Mouse (Mus musculus) liver, adult 10 weeks (tissue): ENCODE results near the gene Gm11555. TPM values are rescaled to one million over a fixed set of nuclear protein-coding genes. Genes with fewer than 3 reads are reported as not detected.

ENCODE experiments used
- polyA plus RNA-seq: library from polyadenylated mRNA; stranded (reverse); fragments of 350-450 nt; fragmentation: Illumina TruSeq; extraction: RNeasy Lipid Tissue Mini Kit (QIAGEN cat#74804); gene quantifications from one replicate; pipeline ENCODE4 v1.2.3, GENCODE M21; 2014; ENCODE audit warnings: low read depth, low replicate concordance

Gene Gm11555
- polyA plus RNA-seq: not detected

DNA sequence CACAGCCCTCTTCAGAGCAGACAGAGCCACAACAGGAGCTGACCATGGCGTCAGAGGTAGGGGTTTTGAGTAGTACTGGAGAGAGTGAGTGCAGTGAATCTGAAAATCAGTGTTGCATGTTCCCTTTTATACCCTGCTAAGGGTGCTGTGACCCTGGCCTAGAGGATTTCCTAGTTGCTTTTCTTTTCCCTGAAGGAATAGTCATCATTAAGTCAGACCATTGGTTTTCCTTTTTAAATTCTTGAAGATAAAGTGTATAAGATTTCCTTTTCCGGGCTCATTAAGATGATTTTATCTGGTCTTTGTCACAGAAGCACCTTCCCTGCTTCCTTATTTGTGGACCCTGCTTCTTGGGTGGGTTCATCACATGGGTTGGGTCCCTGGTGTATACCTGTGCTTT lies at the start of gene Gm11555:
TSS of gene Gm11555 (minus strand) at position 101 of the 400 bp plus-strand sequence.

DNA sequence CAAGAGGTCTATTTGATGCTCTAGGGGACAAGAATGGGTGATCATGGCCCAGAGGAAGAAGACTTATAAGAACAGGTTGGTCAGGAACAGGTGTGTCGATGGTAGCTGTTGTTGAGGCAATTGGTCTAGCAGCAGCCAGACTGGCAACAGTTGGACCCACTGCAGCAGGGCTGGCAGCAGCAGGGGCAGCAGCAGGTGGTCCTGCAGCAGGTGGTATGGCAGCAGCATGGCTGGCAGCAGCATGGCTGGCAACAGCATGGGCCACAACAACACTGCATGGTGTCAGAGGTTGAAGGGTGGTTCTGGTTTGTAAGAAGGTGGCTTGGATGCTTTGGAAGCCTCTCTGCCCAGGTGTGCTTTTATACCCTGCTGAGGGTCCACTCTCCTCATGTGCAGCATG lies 40.4 kb upstream of the Gm11555 start, which contains the start of gene Gm14190:
TSS of gene Gm14190 (minus strand) at position 278 of the 400 bp plus-strand sequence.

DNA sequence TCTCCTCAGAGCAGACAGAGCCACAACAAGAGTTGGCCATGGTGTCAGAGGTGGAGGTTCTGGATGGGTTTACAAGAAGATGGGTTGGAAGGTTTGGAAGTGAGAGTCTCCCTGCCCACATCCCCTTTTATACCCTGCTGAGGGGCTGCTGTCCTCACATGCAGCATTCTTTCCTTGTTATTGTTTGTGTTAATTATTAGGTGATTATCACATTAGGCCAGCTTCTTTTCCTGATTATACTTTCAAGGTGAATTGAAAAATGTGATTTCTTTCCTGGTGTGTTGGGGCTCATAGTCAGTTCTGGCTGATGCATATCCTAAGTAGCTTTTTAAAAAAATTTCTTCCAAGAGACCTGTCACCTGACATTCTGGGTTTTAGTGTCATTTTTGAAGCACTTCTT lies 15.8 kb upstream of the Gm11555 start, which contains the start of gene Krtap4-6:
TSS of gene Krtap4-6 (minus strand) at position 101 of the 400 bp plus-strand sequence.

DNA sequence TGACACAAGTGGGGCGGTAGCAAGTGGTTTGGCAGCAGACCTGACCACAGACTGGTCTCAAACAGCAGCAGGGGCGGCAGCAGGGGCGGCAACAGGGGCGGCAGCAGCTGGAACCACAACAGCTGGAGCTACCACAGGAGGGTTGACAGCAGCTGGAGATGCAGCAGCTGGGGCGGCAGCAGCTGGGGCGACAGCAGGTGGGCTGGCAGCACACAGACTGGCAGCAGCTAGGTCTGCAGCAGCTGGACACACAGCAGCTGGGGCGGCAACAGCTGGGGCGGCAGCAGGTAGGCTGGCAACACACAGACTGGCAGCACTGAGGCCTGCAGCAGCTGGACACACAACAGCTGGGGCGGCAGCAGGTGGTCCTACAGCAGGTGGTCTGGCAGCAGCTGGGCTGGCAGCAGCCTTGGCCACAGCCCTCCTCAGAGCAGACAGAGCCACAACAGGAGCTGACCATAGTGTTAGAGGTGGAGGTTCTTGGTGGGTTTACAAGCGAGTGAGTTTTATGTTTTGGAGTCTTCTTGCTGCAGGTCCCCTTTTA lies 8.5 kb upstream of the Gm11555 start, which contains the start of gene Gm11563:
TSS of gene Gm11563 (minus strand) at position 494 of the 544 bp plus-strand sequence.

DNA sequence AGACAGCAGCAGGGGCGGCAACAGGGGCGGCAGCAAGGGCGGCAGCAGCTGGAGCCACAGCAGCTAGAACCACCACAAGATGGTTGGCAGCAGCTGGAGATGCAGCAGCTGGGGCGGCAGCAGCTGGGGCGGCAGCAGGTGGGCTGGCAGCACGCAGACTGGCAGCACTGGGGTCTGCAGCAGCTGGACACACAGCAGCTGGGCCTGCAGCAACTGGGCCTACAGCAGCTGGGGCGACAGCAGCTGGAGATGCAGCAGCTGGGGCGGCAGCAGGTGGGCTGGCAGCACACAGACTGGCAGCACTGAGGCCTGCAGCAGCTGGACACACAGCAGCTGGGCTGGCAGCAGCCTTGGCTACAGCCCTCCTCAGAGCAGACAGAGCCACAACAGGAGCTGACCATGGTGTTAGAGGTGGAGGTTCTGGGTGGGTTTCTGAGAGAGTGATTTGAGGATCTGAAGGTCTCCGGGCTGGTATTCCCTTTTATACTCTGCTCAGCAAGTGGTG lies 6.3 kb downstream of the Gm11555 start, which contains the start of gene Krtap4-7:
TSS of gene Krtap4-7 (minus strand) at position 455 of the 505 bp plus-strand sequence.

DNA sequence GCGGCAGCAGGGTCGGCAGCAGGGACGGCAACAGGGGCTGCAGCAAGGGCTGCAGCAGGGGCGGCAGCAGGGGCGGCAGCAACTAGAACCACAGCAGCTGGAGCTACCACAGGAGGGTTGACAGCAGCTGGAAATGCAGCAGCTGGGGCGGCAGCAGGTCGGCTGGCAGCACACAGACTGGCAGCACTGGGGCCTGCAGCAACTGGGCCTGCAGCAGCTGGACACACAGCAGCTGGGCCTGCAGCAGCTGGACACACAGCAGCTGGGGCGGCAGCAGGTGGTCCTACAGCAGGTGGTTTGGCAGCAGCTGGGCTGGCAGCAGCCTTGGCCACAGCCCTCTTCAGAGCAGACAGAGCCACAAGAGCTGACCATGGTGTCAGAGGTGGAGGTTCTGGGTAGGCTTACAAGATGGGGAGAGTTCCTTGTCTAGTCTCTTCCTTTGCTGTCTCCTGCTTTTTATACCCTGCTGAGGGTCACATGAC lies 15.3 kb downstream of the Gm11555 start, which contains the start of gene Krtap4-2:
TSS of gene Krtap4-2 (minus strand) at position 432 of the 482 bp plus-strand sequence.

DNA sequence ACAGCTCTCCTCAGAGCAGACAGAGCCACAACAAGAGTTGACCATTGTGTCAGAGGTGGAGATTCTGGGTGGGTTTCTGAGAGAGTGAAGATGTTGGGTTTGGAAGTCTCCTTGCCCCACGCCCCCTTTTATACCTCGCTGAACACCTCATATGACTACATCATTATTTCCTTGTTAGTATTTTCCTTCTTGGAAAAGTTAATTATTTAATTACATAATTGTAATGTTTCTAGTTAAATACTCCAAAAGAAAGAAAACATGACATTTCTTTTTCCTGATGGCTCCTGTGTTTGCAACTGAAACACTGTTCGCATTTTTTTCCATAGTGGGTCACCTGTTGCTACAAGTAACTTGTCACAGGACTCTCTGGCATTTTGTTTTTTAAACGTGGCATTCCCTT lies 21.9 kb downstream of the Gm11555 start, which contains the start of gene Krtap4-1:
TSS of gene Krtap4-1 (minus strand) at position 101 of the 400 bp plus-strand sequence.

DNA sequence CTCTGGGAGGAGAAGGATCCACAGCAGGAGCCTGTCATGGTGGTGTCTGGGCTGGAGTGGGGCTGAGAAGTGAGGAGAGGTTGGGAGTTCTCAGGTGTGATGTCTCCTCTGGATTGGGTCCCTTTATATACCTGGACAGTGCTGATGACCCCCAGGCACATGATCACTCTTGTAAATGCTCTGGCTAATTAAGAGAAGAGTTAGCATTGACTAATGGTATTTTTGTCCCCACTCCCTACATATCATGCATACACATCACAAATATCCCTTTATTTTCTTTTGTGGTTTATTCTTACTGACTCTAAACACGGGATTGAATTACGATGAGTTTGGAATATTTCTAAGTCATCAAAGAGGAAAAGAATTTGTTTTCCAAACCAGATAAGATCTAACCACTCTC lies 29.7 kb downstream of the Gm11555 start, which contains the start of gene Gm11562:
TSS of gene Gm11562 (minus strand) at position 101 of the 400 bp plus-strand sequence.

DNA sequence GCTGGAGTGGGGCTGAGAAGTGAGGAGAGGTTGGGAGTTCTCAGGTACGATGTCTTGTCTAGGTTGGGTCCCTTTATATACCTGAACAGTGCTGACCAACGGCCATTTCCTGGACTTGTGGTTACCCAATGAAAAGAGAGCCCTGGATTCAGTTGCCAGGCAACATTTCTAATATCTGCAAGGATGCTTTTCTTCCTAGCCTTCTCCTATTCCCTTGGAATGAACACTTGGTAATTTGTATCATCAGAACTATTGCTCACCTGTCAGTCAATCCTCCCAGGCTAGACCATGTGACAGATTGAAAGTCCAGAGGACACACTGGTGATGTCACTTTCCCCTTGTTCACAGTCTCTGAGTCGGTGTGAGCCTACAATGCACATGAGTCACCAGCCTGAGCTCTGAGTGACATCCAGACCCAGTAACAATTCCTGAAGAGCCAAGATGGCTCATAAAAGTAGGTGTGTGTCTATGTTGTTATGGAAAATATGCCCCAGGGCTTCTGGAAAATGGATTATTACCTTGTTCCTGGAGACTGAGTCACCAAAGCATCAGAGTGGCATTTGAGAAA lies 35.2 kb downstream of the Gm11555 start, which contains the start of gene Krtap2-4:
TSS of gene Krtap2-4 (minus strand) at position 51 of the 568 bp plus-strand sequence.

DNA sequence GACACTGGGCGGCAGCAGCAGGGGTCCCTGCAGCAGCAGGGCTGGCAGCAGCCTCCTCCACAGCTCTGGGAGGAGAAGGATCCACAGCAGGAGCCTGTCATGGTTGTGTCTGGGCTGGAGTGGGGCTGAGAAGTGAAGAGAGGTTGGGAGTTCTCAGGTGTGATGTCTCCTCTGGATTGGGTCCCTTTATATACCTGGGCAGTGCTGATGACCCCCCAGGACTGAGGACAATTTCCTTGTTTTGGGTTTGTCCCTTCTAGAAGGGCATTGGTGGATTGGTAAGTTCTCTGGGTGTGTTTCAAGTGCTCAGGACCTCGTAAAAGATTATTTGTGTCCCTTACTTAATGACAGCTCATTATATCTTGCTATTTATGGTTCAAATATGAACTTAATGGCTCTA lies 39.9 kb downstream of the Gm11555 start, which contains the start of gene Gm11937:
TSS of gene Gm11937 (minus strand) at position 101 of the 400 bp plus-strand sequence.

DNA sequence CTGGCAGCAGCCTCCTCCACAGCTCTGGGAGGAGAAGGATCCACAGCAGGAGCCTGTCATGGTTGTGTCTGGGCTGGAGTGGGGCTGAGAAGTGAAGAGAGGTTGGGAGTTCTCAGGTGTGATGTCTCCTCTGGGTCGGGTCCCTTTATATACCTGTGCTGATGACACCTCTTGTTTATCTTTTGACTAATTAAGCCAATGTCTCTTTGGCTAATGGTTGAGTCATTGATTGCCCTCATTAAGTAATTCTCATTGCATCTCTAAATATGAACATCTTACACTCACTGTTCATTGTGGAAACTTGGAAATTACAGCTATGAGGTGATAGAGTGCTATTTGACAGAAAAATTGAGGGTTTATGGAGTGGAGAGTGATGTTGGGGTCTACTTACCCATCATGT lies 46.8 kb downstream of the Gm11555 start, which contains the start of gene Gm11938:
TSS of gene Gm11938 (minus strand) at position 101 of the 400 bp plus-strand sequence.

Other genes starting within 250 kb of the Gm11555 start
- gene Krt12, start 228.0 kb downstream of the Gm11555 start, polyA plus RNA-seq: not detected
- not detected for gene Krt20, start 212.1 kb downstream of the Gm11555 start, polyA plus RNA-seq
- gene Krt23, start 157.1 kb downstream of the Gm11555 start, polyA plus RNA-seq: 2.0 TPM
- not detected for gene Krt39, start 128.9 kb downstream of the Gm11555 start, polyA plus RNA-seq
- gene Krt40, start 107.1 kb downstream of the Gm11555 start, polyA plus RNA-seq: not detected
- gene Krtap3-3, start 99.4 kb downstream of the Gm11555 start, polyA plus RNA-seq: not detected
- gene Krtap3-2, start 93.4 kb downstream of the Gm11555 start, polyA plus RNA-seq: not detected
- not detected for gene Gm11939, start 90.8 kb downstream of the Gm11555 start, polyA plus RNA-seq
- gene Krtap3-1, start 83.6 kb downstream of the Gm11555 start, polyA plus RNA-seq: not detected
- gene Krtap1-5, start 69.2 kb downstream of the Gm11555 start, polyA plus RNA-seq: not detected
- gene Krtap1-4, start 66.6 kb downstream of the Gm11555 start, polyA plus RNA-seq: not detected
- gene Krtap1-3, start 58.9 kb downstream of the Gm11555 start, polyA plus RNA-seq: not detected
- not detected for gene Krtap9-3, start 52.1 kb downstream of the Gm11555 start, polyA plus RNA-seq
- not detected for gene Gm11938, start 46.9 kb downstream of the Gm11555 start, polyA plus RNA-seq
- gene Gm11937, start 40.0 kb downstream of the Gm11555 start, polyA plus RNA-seq: not detected
- not detected for gene Krtap2-4, start 35.4 kb downstream of the Gm11555 start, polyA plus RNA-seq
- gene Gm11562, start 29.8 kb downstream of the Gm11555 start, polyA plus RNA-seq: not detected
- not detected for gene Krtap4-1, start 22.0 kb downstream of the Gm11555 start, polyA plus RNA-seq
- gene Krtap4-2, start 15.2 kb downstream of the Gm11555 start, polyA plus RNA-seq: not detected
- not detected for gene Krtap4-7, start 6.1 kb downstream of the Gm11555 start, polyA plus RNA-seq
- gene Gm11563, start 8.7 kb upstream of the Gm11555 start, polyA plus RNA-seq: not detected
- not detected for gene Krtap4-6, start 15.7 kb upstream of the Gm11555 start, polyA plus RNA-seq
- gene Gm14190, start 40.5 kb upstream of the Gm11555 start, polyA plus RNA-seq: not detected
- not detected for gene Gm14180, start 84.1 kb upstream of the Gm11555 start, polyA plus RNA-seq
- not detected for gene Gm11595, start 122.7 kb upstream of the Gm11555 start, polyA plus RNA-seq
- gene Krtap4-8, start 130.5 kb upstream of the Gm11555 start, polyA plus RNA-seq: not detected
- not detected for gene Krtap4-9, start 135.0 kb upstream of the Gm11555 start, polyA plus RNA-seq
- gene Gm11596, start 143.2 kb upstream of the Gm11555 start, polyA plus RNA-seq: not detected
- not detected for gene Gm11569, start 148.7 kb upstream of the Gm11555 start, polyA plus RNA-seq
- not detected for gene Gm11554, start 154.2 kb upstream of the Gm11555 start, polyA plus RNA-seq
- not detected for gene Krtap4-13, start 159.7 kb upstream of the Gm11555 start, polyA plus RNA-seq
- gene Gm11564, start 165.4 kb upstream of the Gm11555 start, polyA plus RNA-seq: not detected
- not detected for gene 2300003K06Rik, start 187.8 kb upstream of the Gm11555 start, polyA plus RNA-seq
- gene Krtap4-16, start 201.4 kb upstream of the Gm11555 start, polyA plus RNA-seq: not detected
- gene Gm11568, start 207.7 kb upstream of the Gm11555 start, polyA plus RNA-seq: not detected
- gene Gm11559, start 214.2 kb upstream of the Gm11555 start, polyA plus RNA-seq: not detected
- not detected for gene Krtap9-1, start 223.2 kb upstream of the Gm11555 start, polyA plus RNA-seq
- gene Gm11567, start 229.0 kb upstream of the Gm11555 start, polyA plus RNA-seq: not detected